Comparison of ENCODE assay signal across 24 mouse cellular contexts in the genomic region with DNA sequence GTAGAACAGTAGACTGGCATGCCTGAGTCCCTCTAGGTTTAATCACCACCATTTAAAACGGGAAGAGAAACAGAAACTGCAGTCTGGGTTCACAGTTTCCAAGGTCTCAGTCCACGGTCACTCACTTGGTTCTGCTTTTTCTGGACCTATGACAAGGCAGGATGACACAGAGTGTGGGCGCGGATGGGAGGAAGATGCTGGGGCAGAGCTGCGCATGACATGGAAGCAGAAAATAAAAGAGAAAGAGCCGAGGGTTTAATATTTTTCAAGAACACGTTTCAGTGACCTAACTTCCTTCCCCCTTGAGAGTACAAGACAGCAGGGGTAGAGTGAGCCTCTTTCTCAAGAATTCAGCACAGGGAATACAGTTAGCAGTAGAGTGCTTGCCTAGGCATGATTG. TPM values are rescaled to one million over a fixed set of nuclear protein-coding genes. Genes with fewer than 3 reads are reported as not detected.
DNase-seq lines count a peak whose midpoint lies in the region.
"Had no signal": no experiment of that assay in that cellular context is flagged by ENCODE, and none has a peak within 500 bp of the region (broad histone marks: within the 10 kb centered on the region; RNA-seq: fewer than 3 reads in every experiment).

No protein-coding gene starts in this region.

- 20% methylated on average over 7 of the region's 7 CpGs for WGBS in macrophage (ENCODE audit: missing documents)
- 86% methylated on average over 7 of the region's 7 CpGs for WGBS in hindbrain, embryonic 10.5 days

- no peak overlapping the region for H3K4me3 ChIP-seq in macrophage (ENCODE audit: inconsistent target)
- H3K4me3 ChIP-seq in hindbrain, embryonic 10.5 days: no peak overlapping the region
- H3K4me3 ChIP-seq: erythroblast, embryonic 14.5 days; forebrain, embryonic 15.5 days; heart, embryonic 10.5 days; layer of hippocampus, adult 2 months; limb, embryonic 15.5 days; megakaryocyte, embryonic 14.5 days; midbrain, embryonic 15.5 days; neural tube, embryonic 15.5 days; stomach, embryonic 15.5 days had no signal

- H3K36me3 ChIP-seq in macrophage (ENCODE audit: inconsistent target): no peaks in the 10 kb centered on the region
- no peaks in the 10 kb centered on the region for H3K36me3 ChIP-seq in hindbrain, embryonic 10.5 days
- H3K36me3 ChIP-seq: forebrain, embryonic 15.5 days; heart, embryonic 10.5 days; limb, embryonic 15.5 days; midbrain, embryonic 15.5 days; neural tube, embryonic 15.5 days; stomach, embryonic 15.5 days had no signal

- no peaks in the 10 kb centered on the region for H3K27me3 ChIP-seq in hindbrain, embryonic 10.5 days (ENCODE audit: insufficient read depth, poor library complexity, severe bottlenecking)
- H3K27me3 ChIP-seq: forebrain, embryonic 15.5 days; limb, embryonic 15.5 days; midbrain, embryonic 15.5 days; neural tube, embryonic 15.5 days; stomach, embryonic 15.5 days had no signal

- no peaks in the 10 kb centered on the region for H3K9me3 ChIP-seq in hindbrain, embryonic 10.5 days
- H3K9me3 ChIP-seq: forebrain, embryonic 15.5 days; heart, embryonic 10.5 days; limb, embryonic 15.5 days; megakaryocyte, embryonic 14.5 days; midbrain, embryonic 15.5 days; neural tube, embryonic 15.5 days; stomach, embryonic 15.5 days had no signal

- no peaks in the 10 kb centered on the region for H3K4me1 ChIP-seq in hindbrain, embryonic 10.5 days (replicated peaks)
- H3K4me1 ChIP-seq: forebrain, embryonic 15.5 days; heart, embryonic 10.5 days; limb, embryonic 15.5 days; midbrain, embryonic 15.5 days; neural tube, embryonic 15.5 days; stomach, embryonic 15.5 days had no signal

- H3K27ac ChIP-seq in macrophage: peak overlapping the region; percentile 56
- no peak overlapping the region for H3K27ac ChIP-seq in hindbrain, embryonic 10.5 days
- H3K27ac ChIP-seq: forebrain, embryonic 15.5 days; heart, embryonic 10.5 days; layer of hippocampus, adult 2 months; limb, embryonic 15.5 days; midbrain, embryonic 15.5 days; neural tube, embryonic 15.5 days; stomach, embryonic 15.5 days had no signal

- peak; percentile 68 for DNase-seq in adrenal gland, adult 2 months
- DNase-seq in adrenal gland, postnatal 4 days (ENCODE audit: low spot score in 2 of 2): no peak
- DNase-seq in lung, postnatal 36 days: peak; percentile 12
- DNase-seq in lung, postnatal 25 days (ENCODE audit: low spot score): no peak
- no peak for DNase-seq in thymus, postnatal 10 days (ENCODE audit: low spot score in 2 of 2)
- DNase-seq in cerebellum, postnatal 14 days: no peak
- DNase-seq in hindbrain, embryonic 10.5 days (ENCODE audit: low spot score): no peak
- DNase-seq: cerebellum, adult 8-10 months; kidney, adult 18-20 months; kidney, postnatal 10 days; layer of hippocampus, postnatal 36 days; lung, embryonic 14.5 days; spleen, adult 18-20 months; thymus, adult 18-20 months had no signal

- H3K79me2 ChIP-seq in macrophage (ENCODE audit: inconsistent target): no peaks in the 10 kb centered on the region

RNA-seq across cellular contexts. Expression of a gene that starts 24.2 kb away (rescaled TPM):
- total RNA-seq in adrenal gland, adult 2 months (2021): 100 to 1,000 TPM in 1 of 2 experiments, 10 to 100 TPM in 1; 80.6 to 206 TPM
- 45.5 and 59.7 TPM in 2 replicates for polyA plus RNA-seq in adrenal gland, adult 2 months (2012; rRNA removed)
- 10 to 100 TPM; 60.4 to 67.4 TPM for total RNA-seq in adrenal gland, postnatal 4 days (2021)
- 100 to 1,000 TPM; 118 to 357 (median 244) TPM for total RNA-seq in macrophage (2018; cell fraction: chromatin; rRNA removed)
- total RNA-seq in macrophage (2018; cell fraction: cytosol; rRNA removed): 100 to 1,000 TPM in 7 of 26 experiments, 10 to 100 TPM in 19; 71.9 to 117 (median 91.5) TPM
- total RNA-seq in macrophage (2018; cell fraction: nucleus; rRNA removed): 100 to 1,000 TPM; 142 to 294 (median 219) TPM
- 42.4 to 55.7 TPM (median 53.2 TPM) in 3 replicates for polyA plus RNA-seq in macrophage (2018)
- 10.3 and 11.8 TPM in 2 replicates for polyA plus RNA-seq in hindbrain, embryonic 10.5 days (2016; fragmentation: Nextera tagmentation; extraction: Ambion mirVana)
- polyA plus RNA-seq: erythroblast, embryonic 14.5 days had no signal

Comparison
In these comparisons a context has a peak if more than half of its experiments do, and no peak if none do; other contexts are left out.
1. DNase-seq: peak in adrenal gland, adult 2 months (single experiment) and lung, postnatal 36 days (single experiment); none in adrenal gland, postnatal 4 days (0 of 2), lung, postnatal 25 days (single experiment), thymus, postnatal 10 days (0 of 2), cerebellum, postnatal 14 days (0 of 2) and hindbrain, embryonic 10.5 days (single experiment).